Mouse (Mus musculus) small intestine, adult 2 months (tissue): Measurements from ENCODE around the gene Myo15. TPM values are rescaled to one million over a fixed set of nuclear protein-coding genes. Genes with fewer than 3 reads are reported as not detected.
A peak's percentile ranks its signal among the peaks of the same experiment; 100 is the strongest.

Source experiments
- H3K27ac ChIP-seq: fragments of 200-500 bp; 2 replicates; pipeline ENCODE4 v1.5.1; 2012; ENCODE audit warnings: low read depth, low read length, control low read depth, inconsistent platforms; ENCODE audit not compliant: insufficient read depth
- H3K27me3 ChIP-seq: fragments of 200-500 bp; 2 replicates; pipeline ENCODE4 v1.6.1; 2012; ENCODE audit warnings: mild to moderate bottlenecking, moderate library complexity, low read length, inconsistent platforms; ENCODE audit not compliant: control insufficient read depth, insufficient read depth
- H3K36me3 ChIP-seq: fragments of 200-500 bp; 2 replicates; pipeline ENCODE4 v1.6.1; 2012; ENCODE audit warnings: mild to moderate bottlenecking, low read length, control low read depth, inconsistent platforms; ENCODE audit not compliant: control insufficient read depth, insufficient read depth
- H3K4me1 ChIP-seq: fragments of 200-500 bp; 2 replicates; pipeline ENCODE4 v1.6.1; 2012; ENCODE audit warnings: low read length, inconsistent platforms, mixed read lengths; ENCODE audit not compliant: control insufficient read depth, insufficient read depth, insufficient read length
- H3K4me3 ChIP-seq: fragments of 200-500 bp; 2 replicates; pipeline ENCODE4 v1.5.1; 2012; ENCODE audit warnings: low read depth, mild to moderate bottlenecking, control low read depth, inconsistent platforms, low read length, moderate library complexity
- CTCF ChIP-seq: fragments of 200-500 bp; IDR thresholded peaks from 2 replicates; pipeline ENCODE4 v1.5.1; 2012; ENCODE audit warnings: low read depth, mild to moderate bottlenecking, control low read depth, inconsistent platforms, low read length, moderate library complexity, mixed read lengths; ENCODE audit not compliant: insufficient replicate concordance, insufficient read length; ENCODE audit errors: extremely low read depth
- POLR2A ChIP-seq: fragments of 200-500 bp; IDR thresholded peaks from 2 replicates; pipeline ENCODE4 v1.6.1; 2012; ENCODE audit warnings: low read depth, mild to moderate bottlenecking, control low read depth, inconsistent platforms, low read length, moderate library complexity
- WGBS: fragments of 180-500 bp; shearing (Covaris S2); methylation state at CpG from one replicate; pipeline ENCODE4 v1.1.7; 2018; 5-methylcytosine and 5-hydroxymethylcytosine counted together
- polyA plus RNA-seq: library from polyadenylated mRNA; depleted of rRNA; stranded (reverse); fragments of >200 nt; gene quantifications from 2 replicates; pipeline ENCODE4 v1.2.3, GENCODE M21; 2012

Gene Myo15
- polyA plus RNA-seq, 1 experiment = 0.04 TPM

GRCm38 (mm10) chr11:60522661-60523365 lies 53.7 kb downstream of the Myo15 start:
- Histone ChIP-seq H3K4me1 (no peaks in the 10 kb centered on the region), H3K27me3 (no peaks in the 10 kb centered on the region), H3K36me3 (no peaks in the 10 kb centered on the region), H3K27ac (no peak overlapping the region), H3K4me3 (no peak overlapping the region)
- TF ChIP-seq POLR2A (no peak), CTCF (no peak)
- WGBS = 90% methylated on average over 6 of the region's 6 CpGs

- Histone ChIP-seq H3K4me3 (no peak overlapping the region), H3K27me3 (no peaks in the 10 kb centered on the region), H3K4me1 (no peaks in the 10 kb centered on the region), H3K27ac (no peak overlapping the region), H3K36me3 (no peaks in the 10 kb centered on the region)
- TF ChIP-seq CTCF = no peak
- TF ChIP-seq POLR2A = no peak
- 75% methylated on average over 4 of the region's 4 CpGs for WGBS
These were observed 57.3 kb downstream of the Myo15 start for GRCm38 (mm10) chr11:60526461-60526860.

GRCm38 (mm10) chr11:60535676-60536075 lies 66.5 kb downstream of the Myo15 start:
- H3K27me3 ChIP-seq = no peaks in the 10 kb centered on the region
- no peak for TF ChIP-seq CTCF
- peaks cover 3% of the 10 kb centered on the region for H3K4me1 ChIP-seq
- H3K4me3 ChIP-seq = no peak overlapping the region
- WGBS = 85% methylated on average over 2 of the region's 2 CpGs
- no peaks in the 10 kb centered on the region for H3K36me3 ChIP-seq
- H3K27ac ChIP-seq = no peak overlapping the region

GRCm38 (mm10) chr11:60536180-60536858 lies 67.2 kb downstream of the Myo15 start, which contains the start of gene Alkbh5:
TSS of gene Alkbh5 (plus strand) at chr11:60536381.
- H3K27ac ChIP-seq = peak within 1 kb of the TSS; percentile 90
- WGBS = 16% methylated on average over 9 of the region's 9 CpGs
- peaks cover 5% of the 10 kb centered on the region for H3K4me1 ChIP-seq
- no peak for TF ChIP-seq CTCF
- no peak for TF ChIP-seq POLR2A
- no peaks in the 10 kb centered on the region for H3K27me3 ChIP-seq
- H3K4me3 ChIP-seq = peak within 1 kb of the TSS; percentile 73
- H3K36me3 ChIP-seq = no peaks in the 10 kb centered on the region

- WGBS = under 1% methylated on average over 37 of the region's 37 CpGs
These were observed 67.8 kb downstream of the Myo15 start for GRCm38 (mm10) chr11:60536859-60537467.

GRCm38 (mm10) chr11:60537468-60538347 lies 68.6 kb downstream of the Myo15 start:
- peaks cover 5% of the 10 kb centered on the region for H3K4me1 ChIP-seq
- peak overlapping the region; percentile 90 for H3K27ac ChIP-seq
- no peaks in the 10 kb centered on the region for H3K27me3 ChIP-seq
- TF ChIP-seq POLR2A = peak; percentile 85
- TF ChIP-seq CTCF = no peak
- H3K36me3 ChIP-seq = peaks cover 5% of the 10 kb centered on the region
- peak overlapping the region; percentile 73 for H3K4me3 ChIP-seq
- under 1% methylated on average over 91 of the region's 91 CpGs for WGBS

More at GRCm38 (mm10) chr11:60536859-60537467, 67.8 kb downstream of the Myo15 start:
- Histone ChIP-seq H3K4me3 (peak overlapping the region; percentile 73), H3K4me1 (peaks cover 5% of the 10 kb centered on the region), H3K36me3 (peaks cover 2% of the 10 kb centered on the region), H3K27me3 (no peaks in the 10 kb centered on the region), H3K27ac (peak overlapping the region; percentile 90)
- TF ChIP-seq POLR2A (peak; percentile 52; the same call in 1 of the 2 replicates), CTCF (no peak)
